Mouse (Mus musculus) kidney, adult 2 months (tissue): ENCODE data around the gene Ptprk. TPM values are rescaled to one million over a fixed set of nuclear protein-coding genes. Genes with fewer than 3 reads are reported as not detected.

Experiments used
- DNase-seq: peaks from one replicate; pipeline ENCODE4 v3.0.0; 2021
- H3K27ac ChIP-seq: fragments of 200-500 bp; 2 replicates; pipeline ENCODE4 v1.5.1; 2012; ENCODE audit warnings: low read depth, low read length, control low read depth, inconsistent platforms; ENCODE audit not compliant: insufficient read depth
- H3K27me3 ChIP-seq: fragments of 200-500 bp; replicated peaks from 2 replicates; pipeline ENCODE4 v1.6.1; 2012; ENCODE audit warnings: mild to moderate bottlenecking, moderate library complexity, low read length, inconsistent platforms; ENCODE audit not compliant: control insufficient read depth, insufficient read depth
- H3K36me3 ChIP-seq: fragments of 200-500 bp; 2 replicates; pipeline ENCODE4 v1.6.1; 2012; ENCODE audit warnings: mild to moderate bottlenecking, moderate library complexity, low read length, inconsistent platforms; ENCODE audit not compliant: control insufficient read depth, insufficient read depth
- H3K4me1 ChIP-seq: fragments of 200-500 bp; 2 replicates; pipeline ENCODE4 v1.6.1; 2011; ENCODE audit warnings: low read length; ENCODE audit not compliant: control insufficient read depth, insufficient read depth
- H3K4me3 ChIP-seq: fragments of 200-500 bp; 2 replicates; pipeline ENCODE4 v1.5.1; 2011; ENCODE audit warnings: mild to moderate bottlenecking, low read depth, low read length, control low read depth; ENCODE audit not compliant: insufficient read depth
- CTCF ChIP-seq: fragments of 200-500 bp; conservative IDR thresholded peaks from 2 replicates; pipeline ENCODE4 v1.5.1; 2011; ENCODE audit warnings: low read depth, mild to moderate bottlenecking, control low read depth, low read length, moderate library complexity, mixed read lengths; ENCODE audit not compliant: insufficient read depth, insufficient read length
- POLR2A ChIP-seq: fragments of 200-500 bp; IDR thresholded peaks from one replicate; pipeline ENCODE4 v1.6.1; 2011; ENCODE audit warnings: low read depth, low read length, control low read depth
- WGBS: fragments of 180-500 bp; shearing (Covaris S2); methylation state at CpG from one replicate; pipeline ENCODE4 v1.1.7; 2018; 5-methylcytosine and 5-hydroxymethylcytosine counted together
- polyA plus RNA-seq: library from polyadenylated mRNA; depleted of rRNA; stranded (reverse); fragments of >200 nt; gene quantifications from 2 replicates; pipeline ENCODE4 v1.2.3, GENCODE M21; 2012

The Ptprk gene
- polyA plus RNA-seq, 1 experiment, result 50.2 TPM

GRCm38 (mm10) chr10:28619415-28619814 is 544.8 kb downstream of the Ptprk start:
- no peak overlapping the region for H3K4me3 ChIP-seq
- no peaks in the 10 kb centered on the region for H3K27me3 ChIP-seq
- H3K4me1 ChIP-seq, result no peaks in the 10 kb centered on the region
- TF ChIP-seq CTCF (no peak), POLR2A (no peak)
- H3K36me3 ChIP-seq, result no peaks in the 10 kb centered on the region
- WGBS, result 79% methylated on average over 1 of the region's 1 CpGs
- no peak overlapping the region for H3K27ac ChIP-seq
- no peak for DNase-seq

DNA sequence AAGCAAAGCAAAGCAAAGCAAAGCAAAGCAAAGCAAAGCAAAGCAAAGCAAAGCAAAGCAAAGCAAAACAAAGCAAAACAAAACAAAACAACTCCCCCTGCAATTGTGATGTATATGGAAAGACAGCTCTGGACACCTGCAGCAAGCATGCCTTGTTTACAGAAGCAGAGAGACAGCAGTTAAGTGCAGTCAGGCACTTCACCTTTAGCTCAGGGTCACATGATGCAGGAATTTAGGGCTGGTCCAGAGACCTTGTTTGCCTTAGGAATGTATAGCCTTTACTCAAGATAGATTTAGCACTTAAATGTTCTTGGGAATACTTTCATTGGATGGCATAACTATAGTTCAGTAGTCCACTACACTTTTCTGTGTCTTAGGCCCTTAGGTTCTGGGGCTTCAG is 561.5 kb downstream of the Ptprk start:
- TF ChIP-seq CTCF, result no peak
- no peak for TF ChIP-seq POLR2A
- Histone ChIP-seq H3K36me3 (no peaks in the 10 kb centered on the region), H3K27me3 (no peaks in the 10 kb centered on the region), H3K4me1 (no peaks in the 10 kb centered on the region), H3K4me3 (no peak overlapping the region), H3K27ac (no peak overlapping the region)
- no peak for DNase-seq

DNA sequence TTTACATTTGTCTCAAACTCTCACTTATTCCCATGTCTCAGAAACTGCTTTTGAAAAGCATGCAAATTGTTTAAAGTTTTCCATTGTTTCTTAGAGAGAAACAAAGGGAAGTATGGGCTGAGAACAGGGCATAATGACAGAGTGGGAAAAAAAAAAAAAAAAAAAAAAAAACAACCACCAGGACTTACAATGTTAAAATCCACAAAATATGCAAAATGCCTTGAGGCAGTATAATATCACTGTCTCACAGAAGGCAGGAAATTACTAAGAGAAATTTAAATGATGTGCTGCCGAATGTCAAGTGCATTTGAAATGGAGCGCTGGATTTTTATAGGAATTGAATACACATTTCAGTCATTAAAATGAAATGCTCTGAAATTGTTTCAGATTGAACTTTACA is 567.3 kb downstream of the Ptprk start:
- Histone ChIP-seq H3K36me3 (no peaks in the 10 kb centered on the region), H3K4me1 (no peaks in the 10 kb centered on the region), H3K27me3 (no peaks in the 10 kb centered on the region), H3K4me3 (no peak overlapping the region), H3K27ac (no peak overlapping the region)
- TF ChIP-seq CTCF, result no peak
- TF ChIP-seq POLR2A, result no peak
- no peak for DNase-seq
- 92% methylated on average over 2 of the region's 2 CpGs for WGBS
